Mouse (Mus musculus) limb, embryonic 14.5 days (tissue): ENCODE measurements at regions not wholly inside any gene's neighbourhood (a gene's known extent, or its start where the extent isn't known, plus 50 kb on each side); places are given as distances from the start of the nearest gene placed in this dataset.

Experiments
- ATAC-seq: fragments of 200-750 bp; cut with Nextera tagmentation; 2 replicates; pipeline ENCODE4 v1.8.0; 2017; ENCODE audit warnings: low read depth, moderate number of reproducible peaks, moderate TSS enrichment; ENCODE audit not compliant: low FRiP score
- DNase-seq: peaks from one replicate; pipeline ENCODE4 v3.0.0-alpha.2; 2015; ENCODE audit warnings: low spot score
- H3K27ac ChIP-seq: fragments of 300-500 bp; sonication (generic); replicated peaks from 2 replicates; pipeline ENCODE4 v1.5.1; 2014; ENCODE audit warnings: low read depth, mild to moderate bottlenecking, low read length, moderate library complexity, mixed read lengths
- H3K27me3 ChIP-seq: fragments of 300-500 bp; sonication (generic); 2 replicates; pipeline ENCODE4 v1.6.1; 2014; ENCODE audit warnings: low read length, mixed read lengths; ENCODE audit not compliant: control insufficient read depth, insufficient read depth
- H3K36me3 ChIP-seq: fragments of 300-500 bp; sonication (generic); 2 replicates; pipeline ENCODE4 v1.6.1; 2014; ENCODE audit warnings: mild to moderate bottlenecking, low read length, moderate library complexity, mixed read lengths; ENCODE audit not compliant: control insufficient read depth, insufficient read depth
- H3K4me1 ChIP-seq: fragments of 300-500 bp; sonication (generic); 2 replicates; pipeline ENCODE4 v1.6.1; 2014; ENCODE audit warnings: antibody characterized with exemption, low read length, mixed read lengths; ENCODE audit not compliant: control insufficient read depth, insufficient read depth
- H3K4me2 ChIP-seq: fragments of 300-500 bp; sonication (generic); replicated peaks from 2 replicates; pipeline ENCODE4 v1.6.1; 2014; ENCODE audit warnings: low read depth, mild to moderate bottlenecking, low read length, moderate library complexity; ENCODE audit not compliant: severe bottlenecking
- H3K4me3 ChIP-seq: fragments of 300-500 bp; sonication (generic); replicated peaks from 2 replicates; pipeline ENCODE4 v1.5.1; 2014; ENCODE audit warnings: low read length
- H3K9ac ChIP-seq: fragments of 300-500 bp; sonication (generic); 2 replicates; pipeline ENCODE4 v1.6.1; 2014; ENCODE audit warnings: mild to moderate bottlenecking, low read depth, low read length, moderate library complexity; ENCODE audit not compliant: severe bottlenecking
- H3K9me3 ChIP-seq: fragments of 300-500 bp; sonication (generic); 2 replicates; pipeline ENCODE4 v1.6.1; 2016; ENCODE audit warnings: low read length; ENCODE audit not compliant: control insufficient read depth
- POLR2A ChIP-seq: fragments of 200-500 bp; IDR thresholded peaks from 2 replicates; pipeline ENCODE4 v1.8.0; 2012; ENCODE audit warnings: inconsistent platforms, mild to moderate bottlenecking, moderate library complexity, borderline replicate concordance; ENCODE audit not compliant: insufficient read depth, insufficient read length; ENCODE audit errors: extremely low read depth
- WGBS: fragments of 180-500 bp; shearing (Covaris S2); extraction: QIAGEN DNeasy Blood & Tissue Kit; methylation state at CpG from one replicate; pipeline ENCODE4 v1.1.7; 2014; 5-methylcytosine and 5-hydroxymethylcytosine counted together

DNA sequence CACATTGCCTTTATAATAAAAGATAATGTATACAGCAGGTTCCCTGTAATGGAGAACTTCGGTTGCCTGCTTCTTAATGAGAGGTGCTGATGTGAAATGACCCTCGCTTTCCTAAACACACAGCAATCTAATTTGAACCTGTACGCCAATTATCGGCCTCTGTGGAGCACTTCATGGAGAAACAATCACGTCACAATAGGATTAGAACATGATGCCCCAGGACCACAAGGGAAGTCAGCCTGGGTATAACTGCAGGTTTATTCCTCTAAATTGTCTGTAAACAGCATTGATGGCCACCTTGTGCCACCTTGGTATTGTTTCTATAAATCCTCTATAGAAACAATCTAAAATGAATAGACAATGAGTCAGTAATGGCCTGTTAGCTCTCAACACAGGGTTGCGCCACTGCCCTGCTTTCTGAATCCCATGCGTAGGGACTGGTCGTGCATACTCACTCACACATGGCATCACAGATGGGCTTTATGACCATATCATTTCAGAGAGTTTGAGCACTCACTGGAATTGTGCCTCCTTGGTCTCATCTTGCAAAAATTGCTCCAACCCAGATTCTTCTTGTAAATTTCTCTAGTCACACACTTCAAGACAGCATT is 179.9 kb upstream of the Rnf219 start:
- Histone ChIP-seq H3K27ac (no peak overlapping the region), H3K4me3 (no peak overlapping the region), H3K4me2 (no peak overlapping the region), H3K27me3 (no peaks in the 10 kb centered on the region), H3K4me1 (no peaks in the 10 kb centered on the region), H3K9ac (no peak overlapping the region), H3K36me3 (no peaks in the 10 kb centered on the region), H3K9me3 (no peaks in the 10 kb centered on the region)
- WGBS, result 72% methylated on average over 8 of the region's 8 CpGs
- DNase-seq (no peak), ATAC-seq (no peak)
- TF ChIP-seq POLR2A, result no peak

DNA sequence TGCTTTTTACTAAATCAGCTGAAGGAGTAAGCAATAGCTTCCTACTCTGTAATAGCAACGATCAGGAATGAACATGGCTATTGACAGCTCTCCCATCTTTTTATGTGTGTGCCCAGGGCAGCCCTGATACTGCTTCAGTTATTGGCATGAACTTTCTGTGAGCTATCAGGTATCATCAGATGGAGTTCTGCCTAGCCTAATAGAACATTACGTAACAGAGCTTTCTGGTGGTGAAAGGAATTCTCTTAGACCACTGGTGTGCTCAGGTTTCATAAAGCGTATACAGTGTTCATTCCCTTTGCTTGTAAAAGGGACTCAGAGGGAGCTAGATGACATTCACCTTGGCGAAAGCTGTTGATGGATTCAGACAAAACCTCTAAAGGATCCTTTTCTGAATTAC is 176.5 kb upstream of the Rnf219 start:
- no peak for TF ChIP-seq POLR2A
- Histone ChIP-seq H3K4me1 (no peaks in the 10 kb centered on the region), H3K4me3 (no peak overlapping the region), H3K4me2 (no peak overlapping the region), H3K9me3 (no peaks in the 10 kb centered on the region), H3K27ac (no peak overlapping the region), H3K27me3 (no peaks in the 10 kb centered on the region), H3K36me3 (no peaks in the 10 kb centered on the region), H3K9ac (no peak overlapping the region)
- 51% methylated on average over 4 of the region's 4 CpGs for WGBS
- DNase-seq (no peak), ATAC-seq (peak; percentile 44; the same call in 1 of the 2 replicates)

- no peak for TF ChIP-seq POLR2A
- no peaks in the 10 kb centered on the region for H3K36me3 ChIP-seq
- 82% methylated on average over 4 of the region's 4 CpGs for WGBS
- no peak for DNase-seq
- no peaks in the 10 kb centered on the region for H3K27me3 ChIP-seq
- no peak overlapping the region for H3K9ac ChIP-seq
- H3K4me2 ChIP-seq, result no peak overlapping the region
- H3K4me1 ChIP-seq, result no peaks in the 10 kb centered on the region
- no peak for ATAC-seq
- no peaks in the 10 kb centered on the region for H3K9me3 ChIP-seq
- no peak overlapping the region for H3K27ac ChIP-seq
- no peak overlapping the region for H3K4me3 ChIP-seq
These were observed 172.7 kb upstream of the Rnf219 start for GRCm38 (mm10) chr14:104695101-104695500.

GRCm38 (mm10) chr14:104694174-104694803 is 171.8 kb upstream of the Rnf219 start:
- peak; percentile 9 for DNase-seq
- no peak overlapping the region for H3K4me3 ChIP-seq
- H3K27me3 ChIP-seq, result no peaks in the 10 kb centered on the region
- H3K4me2 ChIP-seq, result no peak overlapping the region
- ATAC-seq, result no peak
- no peak overlapping the region for H3K27ac ChIP-seq
- H3K36me3 ChIP-seq, result no peaks in the 10 kb centered on the region
- H3K9ac ChIP-seq, result no peak overlapping the region
- 65% methylated on average over 14 of the region's 14 CpGs for WGBS
- no peak for TF ChIP-seq POLR2A
- no peaks in the 10 kb centered on the region for H3K9me3 ChIP-seq
- H3K4me1 ChIP-seq, result no peaks in the 10 kb centered on the region

- TF ChIP-seq POLR2A, result no peak
- no peak for ATAC-seq
- no peak overlapping the region for H3K9ac ChIP-seq
- H3K27me3 ChIP-seq, result no peaks in the 10 kb centered on the region
- 86% methylated on average over 5 of the region's 5 CpGs for WGBS
- no peak for DNase-seq
- no peak overlapping the region for H3K27ac ChIP-seq
- H3K4me3 ChIP-seq, result no peak overlapping the region
- H3K4me2 ChIP-seq, result no peak overlapping the region
- no peaks in the 10 kb centered on the region for H3K4me1 ChIP-seq
- no peaks in the 10 kb centered on the region for H3K9me3 ChIP-seq
- H3K36me3 ChIP-seq, result no peaks in the 10 kb centered on the region
These were observed 170.2 kb upstream of the Rnf219 start for GRCm38 (mm10) chr14:104692616-104693015.

DNA sequence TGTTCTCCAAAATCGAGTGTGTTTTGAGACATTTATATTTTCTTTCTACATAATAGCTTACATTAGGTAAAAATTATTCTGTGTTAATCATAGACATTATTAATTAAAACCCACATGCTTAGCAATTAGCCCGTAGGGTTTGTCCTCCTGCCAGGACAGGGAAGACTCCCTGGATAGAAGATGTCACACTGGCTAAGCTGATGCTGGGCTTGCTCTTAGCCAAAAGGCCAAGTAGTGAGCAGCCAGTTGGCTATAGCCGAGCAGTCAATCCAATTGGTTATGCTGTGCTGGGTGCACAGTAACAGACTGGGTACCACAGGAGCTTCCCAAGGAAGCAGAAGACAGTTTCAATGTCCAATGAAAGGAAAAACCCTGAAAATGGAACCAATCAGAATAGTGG is 166.0 kb upstream of the Rnf219 start:
- Histone ChIP-seq H3K9me3 (no peaks in the 10 kb centered on the region), H3K36me3 (no peaks in the 10 kb centered on the region), H3K27ac (no peak overlapping the region), H3K4me3 (no peak overlapping the region), H3K4me1 (no peaks in the 10 kb centered on the region), H3K4me2 (no peak overlapping the region), H3K9ac (no peak overlapping the region), H3K27me3 (no peaks in the 10 kb centered on the region)
- no peak for DNase-seq
- WGBS, result 85% methylated on average over 3 of the region's 3 CpGs
- no peak for ATAC-seq
- TF ChIP-seq POLR2A, result no peak
